Mouse (Mus musculus): ENCODE measurements at regions not wholly inside any gene's neighbourhood (a gene's known extent, or its start where the extent isn't known, plus 50 kb on each side); places are given as distances from the start of the nearest gene placed in this dataset.
"Not testable (repeated sequence)": the region's sequence is repeated elsewhere in the genome, so short reads cannot be mapped to it uniquely, and the experiment has no call there.

DNA sequence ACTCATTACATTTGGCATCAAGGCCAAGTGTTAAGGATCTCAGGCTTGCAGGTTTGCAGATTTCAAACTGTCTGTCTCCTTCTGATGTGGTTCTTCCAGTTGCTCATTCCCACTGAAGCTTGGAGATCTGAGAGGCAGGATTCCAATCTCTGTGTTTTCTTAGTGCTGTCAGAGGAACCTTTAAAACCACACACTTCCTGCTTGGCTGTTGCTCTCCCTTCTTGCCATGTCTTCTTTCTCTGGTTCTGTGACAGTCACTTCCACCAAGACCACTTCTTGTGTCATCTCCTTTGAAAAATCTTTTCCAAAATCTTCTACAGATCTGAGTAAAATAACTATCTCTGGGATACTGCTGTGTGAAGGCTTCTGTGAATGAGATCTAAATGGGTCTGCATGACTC is 117.3 kb downstream of the Gm5426 start:
- DNase-seq: no peak

DNA sequence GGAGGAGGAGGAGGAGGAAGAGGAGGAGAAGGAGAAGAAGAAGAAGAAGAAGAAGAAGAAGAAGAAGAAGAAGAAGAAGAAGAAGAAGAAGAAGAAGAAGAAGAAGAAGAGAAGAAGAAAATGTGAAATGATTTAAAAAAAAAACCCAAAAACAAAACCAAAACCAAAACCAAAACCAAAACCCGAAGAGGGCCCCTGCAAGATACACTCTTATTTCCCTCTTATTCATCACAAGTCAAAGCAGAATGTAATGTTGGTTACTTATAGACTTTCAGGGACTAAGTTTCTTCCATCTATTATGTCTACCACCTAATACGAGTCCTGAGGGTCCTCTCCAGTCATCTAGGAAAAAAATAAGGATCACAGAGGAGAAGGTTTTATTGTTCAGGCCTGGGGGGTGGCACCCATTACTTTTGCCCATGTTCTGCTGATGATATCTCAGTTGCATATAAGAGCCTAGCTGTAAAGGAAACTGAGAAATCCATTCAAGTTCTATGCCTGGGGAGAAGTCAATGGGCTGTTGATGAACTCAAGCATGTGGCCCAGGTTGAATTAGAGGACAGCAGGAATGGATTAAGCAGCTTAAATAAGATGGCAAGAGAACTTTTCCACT is 118.0 kb downstream of the Gm5426 start:
- DNase-seq: no peak

DNA sequence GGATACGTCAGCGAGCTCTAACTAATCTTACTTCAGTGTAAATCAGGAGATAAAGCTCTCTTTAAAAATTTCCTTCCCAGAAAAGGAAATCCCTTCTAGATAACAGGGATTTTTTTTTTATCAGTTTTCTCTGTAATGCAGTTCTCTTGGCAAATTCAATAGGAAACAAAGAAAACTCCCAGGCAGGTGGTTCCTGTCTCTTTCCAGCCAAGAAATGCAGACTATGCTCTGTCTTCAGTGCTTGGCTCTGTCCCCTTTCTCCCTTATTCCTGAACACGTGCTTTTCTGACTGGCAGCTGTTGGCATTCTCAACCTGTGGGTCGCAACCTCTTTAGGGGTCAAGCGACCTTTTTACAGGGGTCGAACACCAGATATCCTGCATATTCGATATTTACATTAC is 121.5 kb downstream of the Gm5426 start:
- DNase-seq: no peak

DNA sequence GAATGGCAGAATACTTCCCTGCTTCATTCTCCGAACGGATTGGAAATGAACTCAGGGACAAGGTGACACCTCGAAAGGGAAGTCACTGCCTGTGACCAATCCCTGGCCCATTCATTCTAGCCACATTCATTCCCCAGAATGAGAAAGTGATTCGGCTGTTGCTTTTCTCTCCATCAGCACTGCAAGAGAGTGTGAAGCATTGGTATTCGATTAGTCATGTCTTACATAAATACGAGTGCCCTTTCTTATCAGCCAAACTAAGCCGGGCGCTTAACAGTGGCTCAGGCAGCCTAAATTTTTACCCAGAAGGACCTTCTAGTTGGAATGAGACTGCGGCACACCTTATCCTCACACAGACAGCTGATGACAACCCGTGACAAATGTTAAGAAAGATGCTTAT is 122.8 kb downstream of the Gm5426 start:
- DNase-seq: no peak

DNA sequence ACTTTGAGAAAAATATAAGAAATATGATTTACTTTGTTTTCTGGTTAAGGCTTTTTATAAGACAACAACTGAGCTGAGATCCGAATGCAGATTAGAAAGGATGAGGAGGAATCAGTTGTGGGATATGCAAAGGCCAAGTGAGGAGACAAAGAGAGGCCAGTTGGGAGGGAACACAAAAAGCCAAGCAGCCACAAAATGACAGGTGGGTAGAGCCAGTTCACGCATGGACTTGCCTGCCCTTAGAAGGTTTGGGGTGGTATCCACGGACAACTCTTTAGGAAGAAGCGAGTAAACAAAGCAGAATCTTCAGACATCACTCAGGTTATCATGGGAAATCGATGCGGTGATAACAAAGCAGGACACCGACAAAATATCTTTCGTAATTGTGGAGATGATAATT is 123.2 kb downstream of the Gm5426 start:
- DNase-seq: no peak

DNA sequence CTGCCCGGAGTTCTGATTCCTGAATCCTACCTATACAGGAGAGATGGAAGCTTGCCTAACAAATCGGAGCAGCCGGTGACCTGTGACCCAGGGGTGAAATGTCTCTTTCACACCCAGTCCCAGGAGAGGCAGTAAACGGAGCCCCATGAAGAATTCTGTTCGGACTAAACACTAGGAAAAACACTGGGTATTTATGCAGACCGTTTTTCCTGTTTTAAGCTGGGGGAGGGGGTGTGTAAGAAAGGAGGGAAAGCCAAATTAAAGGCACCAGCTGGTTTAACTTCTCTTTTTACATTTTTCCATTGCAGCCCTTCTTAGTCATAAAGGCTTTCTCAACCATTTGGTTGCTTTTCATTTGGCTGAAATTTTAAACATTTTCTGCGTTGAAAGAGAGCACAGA is 127.1 kb downstream of the Gm5426 start:
- no peak for DNase-seq

DNA sequence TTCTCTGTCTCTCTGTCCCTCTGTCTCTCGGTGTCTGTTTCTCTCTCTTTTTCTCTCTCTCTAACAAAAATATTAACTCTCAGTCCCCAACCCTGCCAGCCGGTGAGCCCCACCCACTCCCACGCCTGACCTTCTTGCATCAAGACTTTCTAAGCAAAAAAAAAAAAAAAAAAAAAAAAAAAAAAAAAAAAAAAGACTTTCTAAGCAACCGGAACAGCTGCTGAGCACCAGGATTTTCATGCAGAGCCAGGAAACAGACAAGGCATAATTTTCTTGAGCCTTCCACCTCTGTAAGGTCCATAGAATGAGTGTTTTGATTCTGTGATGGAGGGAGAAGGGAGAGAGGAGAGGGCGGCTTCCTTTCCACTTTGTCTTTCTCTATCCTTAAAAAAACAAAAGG is 128.0 kb downstream of the Gm5426 start:
- no peak for DNase-seq

DNA sequence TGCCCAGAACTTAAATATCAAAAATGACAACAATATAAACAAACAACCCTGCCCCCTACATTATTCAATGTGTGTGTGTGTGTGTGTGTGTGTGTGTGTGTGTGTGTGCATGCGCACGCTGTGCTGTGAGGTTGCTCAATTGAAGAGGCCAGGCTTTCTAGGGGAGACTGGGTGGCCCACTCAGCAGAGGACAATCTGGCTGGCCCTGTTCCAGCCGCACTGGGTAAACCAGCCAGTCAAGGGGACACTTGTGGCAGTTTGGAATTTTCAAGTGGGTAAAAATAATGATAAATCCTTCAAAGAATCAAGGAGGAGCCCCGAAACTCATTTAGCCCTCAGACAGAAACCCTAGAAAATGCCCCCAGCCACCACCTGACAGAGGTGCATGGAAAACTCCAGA is 128.5 kb downstream of the Gm5426 start:
- DNase-seq: no peak

DNA sequence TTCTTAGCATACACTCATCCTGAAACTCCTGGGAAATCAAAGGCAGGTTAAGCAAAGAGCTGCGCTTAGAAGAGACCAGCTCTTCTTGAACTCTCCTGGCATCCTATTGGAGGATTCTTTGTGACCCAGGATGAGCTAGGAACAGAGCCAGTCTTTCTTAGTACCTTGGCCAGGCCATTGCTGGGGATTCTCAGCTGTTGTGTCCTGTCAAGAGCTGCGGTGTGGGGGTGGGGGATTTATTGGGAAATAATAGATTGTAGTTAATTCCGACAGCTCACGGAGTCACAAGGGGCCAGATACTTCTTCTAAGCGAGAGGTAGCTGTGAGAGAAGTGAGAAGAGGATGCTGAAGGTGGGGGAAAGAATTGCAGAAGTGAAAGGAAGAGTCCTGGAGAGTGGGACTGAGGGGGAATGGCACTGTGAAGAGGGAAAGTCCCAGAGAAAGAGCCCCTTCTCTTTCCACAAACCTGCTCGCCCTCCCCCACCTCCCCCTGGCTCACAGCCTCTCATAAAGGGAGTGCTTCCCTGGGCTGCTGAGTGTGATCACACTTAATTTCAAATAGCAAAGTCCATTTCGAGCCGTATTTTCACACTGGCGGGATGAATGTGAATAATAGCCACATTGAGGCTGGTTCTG is 129.8 kb downstream of the Gm5426 start:
- DNase-seq: peak in 1 of 2 experiments; percentile 26

DNA sequence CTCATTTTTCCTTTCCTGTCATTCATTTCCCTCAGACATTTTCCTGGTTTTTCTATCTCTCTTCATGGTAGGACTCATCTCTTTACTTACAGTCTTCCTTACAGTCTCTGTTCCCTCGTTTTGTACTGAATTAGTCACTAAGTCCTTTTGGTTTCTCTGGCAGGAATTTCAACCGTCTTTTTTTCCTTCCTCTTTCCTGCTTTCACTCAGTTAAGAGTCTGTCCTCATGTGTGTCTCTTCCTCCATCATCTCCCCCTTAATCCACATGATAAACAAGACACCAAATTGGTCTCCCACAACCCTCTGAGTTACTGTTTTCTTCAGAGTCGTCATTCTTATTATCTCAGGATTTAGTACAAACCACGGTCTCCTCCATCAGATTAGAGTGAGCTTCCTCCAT is 131.2 kb downstream of the Gm5426 start:
- DNase-seq: no peak

DNA sequence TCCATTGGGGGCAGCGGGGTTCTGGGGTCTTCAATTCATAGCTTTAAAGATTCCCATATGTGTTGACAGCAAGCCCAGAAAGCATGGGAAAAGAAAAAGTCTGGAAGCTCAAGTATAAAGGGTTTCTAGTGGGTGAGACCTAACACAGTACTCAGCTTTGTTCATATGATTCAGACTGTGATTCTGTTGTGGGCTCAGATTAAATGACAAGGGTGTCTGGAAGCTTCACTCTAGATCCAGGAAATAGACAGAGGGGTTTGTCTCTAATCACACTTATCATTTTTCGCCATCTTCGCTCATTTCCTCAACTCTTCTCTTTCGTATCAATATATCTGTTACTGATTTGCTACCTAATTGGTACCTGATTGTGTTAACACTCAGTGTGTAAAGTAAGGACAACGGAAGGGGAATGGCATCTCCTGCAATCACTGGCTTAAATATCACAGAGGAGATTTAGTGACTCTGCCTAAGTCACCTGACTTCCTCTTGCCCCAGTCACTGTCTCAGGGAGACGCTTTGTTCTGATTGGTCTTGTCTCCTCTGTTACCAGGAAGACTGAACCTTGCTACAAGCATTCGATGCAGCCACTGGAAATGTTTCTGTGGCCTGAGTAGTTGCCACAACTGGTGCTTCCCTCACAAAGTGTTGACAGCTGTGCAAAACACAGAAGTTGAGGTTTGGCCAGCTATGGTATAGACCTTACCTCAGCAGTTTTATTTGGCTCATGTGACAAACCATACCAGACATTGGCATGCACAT is 137.4 kb downstream of the Gm5426 start:
- DNase-seq: peak; percentile 32 to 34

DNA sequence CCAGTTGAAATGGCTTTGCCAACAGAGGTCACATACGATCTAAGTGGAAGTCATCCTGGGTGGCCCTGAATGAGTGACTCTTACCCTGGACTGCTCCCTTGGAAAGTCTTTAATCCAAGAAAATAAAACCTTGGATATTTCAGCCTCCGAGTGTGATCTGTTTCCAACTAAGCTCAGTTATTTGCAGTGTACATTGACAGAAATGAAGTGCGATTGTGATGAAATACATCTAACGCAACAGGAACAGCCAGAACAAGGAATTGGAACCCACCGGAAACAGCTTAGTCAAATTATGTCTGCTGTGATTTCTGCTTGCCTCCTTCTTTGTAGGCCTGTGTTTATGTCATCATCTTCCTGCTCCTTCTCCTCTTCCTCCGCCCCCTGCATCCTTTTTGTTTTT is 143.7 kb downstream of the Gm5426 start:
- no peak for DNase-seq

DNA sequence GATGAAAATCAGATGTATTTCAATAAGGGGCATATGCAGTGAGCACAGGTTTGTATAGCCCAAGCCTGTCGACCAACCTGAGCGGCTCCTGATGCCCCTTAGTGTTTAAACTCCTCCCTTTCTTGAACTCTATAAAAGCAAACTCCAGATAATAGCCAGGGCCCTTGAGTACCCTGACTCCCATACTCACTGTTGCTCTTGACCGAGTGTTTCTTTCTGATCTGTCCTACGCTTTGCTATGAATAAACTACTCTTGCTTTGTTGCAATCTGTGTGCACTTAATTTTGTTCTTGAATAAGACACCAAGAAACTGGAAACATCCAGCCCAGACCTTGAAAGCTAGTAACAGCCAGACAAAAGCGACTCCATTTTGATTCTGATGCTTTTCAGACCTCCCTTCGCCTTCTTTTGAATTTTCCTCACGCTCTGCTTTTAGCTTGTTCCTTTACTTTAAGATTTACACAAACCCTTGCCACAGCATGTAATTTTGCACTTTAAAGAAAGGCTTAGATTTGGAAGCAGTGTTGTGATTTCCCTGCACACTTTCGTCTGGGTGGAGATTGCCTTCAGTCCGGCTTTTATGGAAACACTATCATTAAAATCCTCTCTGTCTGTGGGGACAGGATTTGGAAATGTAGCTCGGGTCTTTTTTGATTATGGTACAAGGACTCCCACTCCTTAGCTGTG is 149.1 kb downstream of the Gm5426 start:
- DNase-seq: no peak

DNA sequence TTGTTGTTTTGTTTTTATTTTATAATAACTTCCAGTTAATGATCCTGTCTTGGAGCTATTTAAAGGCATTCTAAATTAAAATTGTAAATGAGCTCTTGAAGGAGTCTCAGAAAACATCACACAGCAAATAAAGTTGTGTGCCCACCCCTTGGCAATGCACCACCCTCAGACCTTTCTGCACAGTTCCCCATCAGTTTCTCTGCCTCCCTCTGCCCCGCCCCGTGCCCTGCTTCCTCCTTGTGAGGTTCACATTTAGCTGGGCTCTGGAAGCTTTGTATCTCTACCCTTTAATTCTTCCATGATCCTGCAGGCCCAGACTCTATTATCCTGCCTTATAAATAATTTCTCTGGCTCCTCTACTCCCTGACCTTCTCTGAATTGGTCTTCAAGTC is 149.7 kb downstream of the Gm5426 start:
- DNase-seq: peak; percentile 22 to 51

DNA sequence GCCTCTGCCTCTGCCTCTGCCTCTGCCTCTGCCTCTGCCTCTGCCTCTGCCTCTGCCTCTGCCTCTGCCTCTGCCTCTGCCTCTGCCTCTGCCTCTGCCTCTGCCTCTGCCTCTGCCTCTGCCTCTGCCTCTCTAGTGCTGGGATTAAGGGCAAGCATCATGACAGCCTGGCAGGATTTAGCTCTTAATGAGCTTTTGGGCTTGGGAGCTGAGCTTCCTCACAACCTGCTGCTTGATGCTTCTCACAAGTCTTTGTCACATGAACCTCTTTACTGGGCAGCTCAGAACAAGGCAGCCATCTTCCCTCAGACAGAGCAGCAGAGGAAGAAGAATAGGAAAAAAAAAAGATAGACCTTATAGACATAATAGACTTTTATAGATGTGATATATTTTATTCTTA is 152.6 kb downstream of the Gm5426 start:
- not testable (repeated sequence) for DNase-seq

DNA sequence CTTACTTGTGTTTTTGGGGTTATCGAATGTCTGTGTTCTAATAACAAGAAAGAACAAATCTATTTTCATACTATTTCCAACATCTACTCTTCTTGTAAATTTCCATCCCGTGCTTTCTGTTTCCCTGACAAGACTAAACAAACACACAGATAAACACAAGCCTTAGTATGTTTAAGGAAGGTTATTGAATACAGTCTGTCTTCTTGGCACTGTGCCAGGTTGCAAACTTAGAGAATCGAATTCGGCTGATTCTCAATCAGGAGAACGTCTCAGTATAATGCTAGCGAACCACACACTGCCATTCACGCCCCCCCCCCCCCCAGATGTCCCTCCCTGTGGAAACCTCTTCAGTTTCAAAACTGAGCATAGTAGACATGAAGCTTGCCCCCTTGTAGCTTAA is 157.2 kb downstream of the Gm5426 start:
- DNase-seq: no peak

DNA sequence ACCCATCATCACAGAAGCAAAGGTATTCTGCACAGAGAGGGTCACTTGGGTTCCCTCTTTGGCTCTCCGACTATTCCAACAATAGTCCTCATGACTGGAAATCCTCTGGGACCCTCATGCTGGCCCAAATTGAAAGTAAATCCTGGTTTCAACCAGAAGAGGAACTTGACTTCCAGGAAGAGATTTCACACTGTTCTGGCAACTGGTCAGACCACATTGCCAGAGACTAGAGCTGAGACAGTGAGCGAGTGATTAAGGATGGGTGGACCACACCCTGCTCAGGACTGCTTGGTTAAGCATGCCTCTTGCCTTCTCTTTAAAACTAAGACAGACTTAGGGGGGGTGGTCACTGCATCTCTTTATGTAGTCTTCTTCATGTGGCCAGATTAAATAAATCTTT is 158.3 kb downstream of the Gm5426 start:
- DNase-seq: no peak

DNA sequence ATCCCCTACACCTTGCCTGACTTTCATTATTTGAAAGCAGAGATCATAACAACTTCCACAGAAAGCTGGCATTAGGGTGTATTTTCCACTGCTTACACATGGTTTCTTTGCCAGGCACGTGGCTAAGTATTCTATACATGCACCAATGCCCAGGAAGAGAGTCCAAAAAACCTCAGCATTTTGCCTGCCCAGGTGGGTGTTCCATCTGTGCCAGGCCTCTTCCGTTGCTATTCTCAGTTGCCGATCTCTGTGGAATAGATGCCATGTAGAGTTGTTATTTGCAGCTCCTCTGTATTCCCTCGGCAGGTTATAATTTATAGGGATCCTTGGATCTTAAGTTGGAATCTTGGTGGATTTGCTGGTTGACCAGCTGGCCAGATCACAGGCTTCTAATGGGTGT is 161.3 kb downstream of the Gm5426 start:
- DNase-seq: no peak

DNA sequence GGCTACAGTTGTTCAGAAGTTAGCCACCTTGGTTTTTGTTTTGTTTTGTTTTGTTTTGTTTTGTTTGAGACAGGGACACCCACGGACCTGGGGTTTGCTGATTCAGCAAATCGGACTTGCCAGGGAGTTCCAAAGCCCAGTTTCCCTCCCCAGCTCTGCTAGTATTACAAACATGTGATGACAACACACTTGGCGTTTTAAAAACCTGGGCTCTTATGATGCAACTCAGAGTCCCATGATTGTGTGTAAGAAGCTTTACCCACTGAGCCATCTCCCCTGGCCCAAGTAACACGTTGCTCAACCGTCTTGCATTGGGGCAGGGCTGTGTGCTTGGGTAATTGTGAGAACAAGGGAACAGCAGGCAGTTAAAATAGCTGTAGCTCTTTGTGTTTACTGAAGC is 162.2 kb downstream of the Gm5426 start:
- DNase-seq: no peak

DNA sequence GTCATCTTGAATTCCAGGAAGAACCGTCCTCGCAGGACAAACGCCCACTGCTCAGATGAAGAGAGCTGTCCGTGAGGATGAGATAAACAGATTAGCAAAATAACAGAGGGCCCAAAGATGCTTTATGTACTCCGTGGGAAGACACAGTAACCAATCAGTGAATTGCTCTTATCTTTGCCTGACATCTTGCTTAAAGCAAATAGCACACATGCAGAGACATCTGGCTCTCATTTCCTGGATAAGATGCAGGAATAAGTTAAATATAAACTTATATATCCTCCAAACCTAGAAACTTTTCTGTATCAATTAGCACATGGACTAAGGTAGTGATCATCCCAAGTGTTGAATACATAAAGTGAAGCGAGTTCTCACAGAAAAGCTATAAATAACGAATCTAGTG is 169.3 kb downstream of the Gm5426 start:
- no peak for DNase-seq

DNA sequence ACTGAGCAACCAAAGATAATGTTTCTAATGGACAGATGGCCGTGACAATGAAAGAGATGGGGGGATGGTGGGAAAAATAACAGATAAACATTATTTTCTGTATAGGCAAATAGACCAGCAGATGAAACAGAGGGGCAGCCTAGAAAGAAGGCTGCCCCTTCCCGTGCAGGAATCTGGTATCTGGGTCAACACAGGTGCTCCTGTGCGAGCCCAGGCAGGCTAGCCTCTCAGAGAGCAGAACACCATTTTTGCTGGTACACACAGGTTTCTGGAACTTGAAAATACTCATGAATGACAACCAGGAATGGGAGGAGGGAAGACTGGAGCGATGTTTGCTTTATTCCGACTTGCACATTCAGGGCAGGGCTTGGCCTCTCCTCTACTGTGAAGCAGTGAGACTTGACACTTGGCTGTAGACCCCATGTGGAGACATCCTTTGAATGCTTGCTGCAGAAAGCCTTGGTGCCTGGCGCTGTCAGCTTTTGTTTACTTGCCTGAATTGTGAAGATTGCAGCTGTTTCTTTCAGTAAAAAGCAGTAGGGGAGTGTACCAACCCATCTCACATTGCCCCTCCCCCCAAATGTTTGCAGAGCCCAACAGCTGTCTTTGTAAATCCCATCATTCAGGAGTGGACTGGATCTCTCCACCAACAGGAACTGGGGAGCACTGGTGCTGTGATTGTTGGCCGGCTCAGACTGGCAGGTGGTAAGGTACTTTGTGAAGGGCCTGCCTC is 172.5 kb downstream of the Gm5426 start:
- DNase-seq: no peak

DNA sequence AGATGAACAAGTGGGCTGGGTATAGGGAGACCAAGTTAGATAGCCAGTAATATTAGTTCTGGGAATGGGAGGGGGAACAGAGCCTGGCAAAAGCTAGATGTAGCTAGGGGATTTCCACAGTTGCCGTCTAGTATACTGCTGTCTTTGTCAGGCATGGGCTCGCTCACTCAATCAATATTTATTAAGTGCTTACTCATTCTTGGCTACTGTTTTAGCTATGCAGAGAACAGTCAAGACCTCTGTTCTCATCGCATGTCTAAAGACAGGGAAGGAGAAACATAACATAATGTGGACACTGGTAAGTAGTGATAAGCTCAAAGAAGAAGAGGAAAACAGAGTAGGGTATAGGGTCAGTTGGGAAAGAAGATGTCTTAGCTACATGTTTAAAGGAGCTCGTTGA is 173.4 kb downstream of the Gm5426 start:
- DNase-seq: no peak

DNA sequence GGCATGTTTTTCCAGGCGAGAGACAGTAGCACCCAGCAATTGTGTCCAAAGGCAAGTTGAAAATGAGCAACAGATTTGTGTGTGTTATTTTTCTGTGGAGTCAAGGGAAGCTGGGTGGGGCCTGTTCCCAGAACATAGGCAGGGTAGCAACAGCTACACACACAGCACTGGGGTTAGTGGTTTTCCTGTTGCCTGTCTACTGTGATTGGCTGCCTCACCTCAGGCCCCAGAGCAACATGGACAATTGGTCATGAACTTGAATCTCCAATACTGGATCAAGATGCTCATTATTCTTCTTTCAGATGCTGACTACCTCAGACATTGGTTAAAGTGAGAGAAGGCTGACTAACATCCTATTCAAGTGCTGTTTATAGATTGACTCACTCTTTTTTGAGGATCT is 188.9 kb downstream of the Gm5426 start:
- no peak for DNase-seq

Measured in spleen, adult 18-20 months (tissue).